Mouse (Mus musculus) brain, embryonic 14.5 days (tissue): ENCODE results near the gene Cetn3.

Experiments
- CTCF ChIP-seq: fragments of 200-500 bp; IDR thresholded peaks from 2 replicates; pipeline ENCODE4 v1.5.1; 2012; ENCODE audit warnings: inconsistent platforms, mild to moderate bottlenecking, moderate library complexity, borderline replicate concordance; ENCODE audit not compliant: insufficient read depth, insufficient read length; ENCODE audit errors: extremely low read depth
- POLR2A ChIP-seq: fragments of 200-500 bp; IDR thresholded peaks from 2 replicates; pipeline ENCODE4 v1.6.1; 2012; ENCODE audit warnings: mild to moderate bottlenecking, inconsistent platforms, borderline replicate concordance; ENCODE audit not compliant: poor library complexity, insufficient read depth, insufficient read length, severe bottlenecking; ENCODE audit errors: extremely low read depth

DNA sequence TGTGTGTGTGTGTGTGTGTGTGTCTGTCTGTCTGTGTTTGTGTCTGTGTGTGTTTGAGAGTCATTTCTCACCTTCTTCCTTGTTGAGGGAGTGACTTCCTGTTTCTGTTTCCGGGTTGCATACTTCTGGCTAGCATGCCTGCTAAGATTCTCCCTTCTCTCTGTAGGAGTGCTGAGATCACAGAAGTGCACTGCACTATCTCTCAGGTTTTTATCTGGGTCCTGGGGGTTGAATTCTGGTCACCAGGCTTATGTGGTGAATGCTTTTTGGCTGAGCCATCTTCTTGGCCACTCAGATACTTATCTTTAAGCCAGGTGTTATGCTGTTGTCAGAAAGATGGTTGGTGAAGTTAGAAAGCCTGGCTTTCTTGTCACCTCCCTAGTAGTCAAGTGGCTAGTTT lies 11.0 kb downstream of the Cetn3 start:
- TF ChIP-seq POLR2A (no peak), CTCF (no peak)
